Mouse (Mus musculus): ENCODE results near the gene Uba2. TPM values are rescaled to one million over a fixed set of nuclear protein-coding genes. Genes with fewer than 3 reads are reported as not detected.

Uba2 gene
- polyA plus RNA-seq, 1 experiment, result 81.6 TPM

GRCm38 (mm10) chr7:34116601-34117000, 52.8 kb downstream of the Uba2 start:
- no peak for DNase-seq
- Histone ChIP-seq H3K27me3 (ENCODE audit: control insufficient read depth, insufficient read depth, low read length) (no peaks in the 10 kb centered on the region), H3K36me3 (ENCODE audit: control insufficient read depth, insufficient read depth, low read length) (no peaks in the 10 kb centered on the region), H3K4me1 (replicated peaks; ENCODE audit: control insufficient read depth, insufficient read depth, low read length) (no peaks in the 10 kb centered on the region), H3K27ac (ENCODE audit: control insufficient read depth, insufficient read depth, low read length) (no peak overlapping the region), H3K4me3 (ENCODE audit: control insufficient read depth, insufficient read depth, low read length) (no peak overlapping the region)
- 92% methylated on average over 3 of the region's 3 CpGs for WGBS
- TF ChIP-seq POLR2A (IDR thresholded peaks at IDR 0.05; ENCODE audit: control insufficient read depth, extremely low read depth, insufficient read depth, low read length, poor library complexity) (no peak), CTCF (IDR thresholded peaks at IDR 0.05; ENCODE audit: borderline replicate concordance, control insufficient read depth, extremely low read depth, insufficient read depth, low read length, poor library complexity) (no peak)

DNA sequence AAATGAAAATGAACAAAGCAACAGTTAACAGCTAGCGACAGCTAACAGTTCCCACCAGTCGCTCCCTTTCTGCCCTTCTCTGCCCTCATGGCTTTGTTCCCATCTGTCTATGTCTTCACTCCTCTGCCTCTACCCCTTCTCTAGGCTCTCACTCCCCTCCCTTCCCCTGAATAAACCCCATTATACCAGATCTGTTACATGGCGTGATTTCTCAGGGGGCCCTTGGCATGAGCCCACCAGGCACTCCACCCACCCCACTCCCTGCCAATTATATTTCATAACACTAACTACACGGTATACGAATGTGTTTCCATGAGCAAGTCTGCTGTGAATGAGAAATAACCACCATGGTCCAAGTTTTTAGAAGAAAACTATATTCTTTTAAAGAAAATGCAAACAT, 60.2 kb downstream of the Uba2 start:
- TF ChIP-seq POLR2A (IDR thresholded peaks at IDR 0.05; ENCODE audit: control insufficient read depth, extremely low read depth, insufficient read depth, low read length, poor library complexity) (no peak), CTCF (IDR thresholded peaks at IDR 0.05; ENCODE audit: borderline replicate concordance, control insufficient read depth, extremely low read depth, insufficient read depth, low read length, poor library complexity) (no peak)
- 95% methylated on average over 5 of the region's 5 CpGs for WGBS
- Histone ChIP-seq H3K4me3 (ENCODE audit: control insufficient read depth, insufficient read depth, low read length) (no peak overlapping the region), H3K27me3 (ENCODE audit: control insufficient read depth, insufficient read depth, low read length) (no peaks in the 10 kb centered on the region), H3K36me3 (ENCODE audit: control insufficient read depth, insufficient read depth, low read length) (no peaks in the 10 kb centered on the region), H3K27ac (ENCODE audit: control insufficient read depth, insufficient read depth, low read length) (no peak overlapping the region), H3K4me1 (replicated peaks; ENCODE audit: control insufficient read depth, insufficient read depth, low read length) (no peaks in the 10 kb centered on the region)
- no peak for DNase-seq

GRCm38 (mm10) chr7:34101276-34101675, 68.1 kb downstream of the Uba2 start:
- Histone ChIP-seq H3K36me3 (ENCODE audit: control insufficient read depth, insufficient read depth, low read length) (no peaks in the 10 kb centered on the region), H3K4me3 (ENCODE audit: control insufficient read depth, insufficient read depth, low read length) (no peak overlapping the region), H3K4me1 (replicated peaks; ENCODE audit: control insufficient read depth, insufficient read depth, low read length) (no peaks in the 10 kb centered on the region), H3K27ac (ENCODE audit: control insufficient read depth, insufficient read depth, low read length) (no peak overlapping the region), H3K27me3 (ENCODE audit: control insufficient read depth, insufficient read depth, low read length) (no peaks in the 10 kb centered on the region)
- no peak for DNase-seq
- TF ChIP-seq POLR2A (IDR thresholded peaks at IDR 0.05; ENCODE audit: control insufficient read depth, extremely low read depth, insufficient read depth, low read length, poor library complexity) (no peak), CTCF (IDR thresholded peaks at IDR 0.05; ENCODE audit: borderline replicate concordance, control insufficient read depth, extremely low read depth, insufficient read depth, low read length, poor library complexity) (no peak)

GRCm38 (mm10) chr7:34100002-34100401, 69.4 kb downstream of the Uba2 start:
- DNase-seq, result no peak

GRCm38 (mm10) chr7:34094911-34095481, 74.4 kb downstream of the Uba2 start, which contains the start of gene Scgb1b30:
Gene Scgb1b30, plus strand, starts transcription at chr7:34095431.
- TF ChIP-seq POLR2A (IDR thresholded peaks at IDR 0.05; ENCODE audit: control insufficient read depth, extremely low read depth, insufficient read depth, low read length, poor library complexity) (no peak), CTCF (IDR thresholded peaks at IDR 0.05; ENCODE audit: borderline replicate concordance, control insufficient read depth, extremely low read depth, insufficient read depth, low read length, poor library complexity) (no peak)
- Histone ChIP-seq H3K27me3 (ENCODE audit: control insufficient read depth, insufficient read depth, low read length) (no peaks in the 10 kb centered on the region), H3K4me3 (ENCODE audit: control insufficient read depth, insufficient read depth, low read length) (no peak within 1 kb of the TSS), H3K36me3 (ENCODE audit: control insufficient read depth, insufficient read depth, low read length) (no peaks in the 10 kb centered on the region), H3K27ac (ENCODE audit: control insufficient read depth, insufficient read depth, low read length) (no peak within 1 kb of the TSS), H3K4me1 (replicated peaks; ENCODE audit: control insufficient read depth, insufficient read depth, low read length) (no peaks in the 10 kb centered on the region)
- no peak for DNase-seq
- 68% methylated on average over 3 of the region's 3 CpGs for WGBS

More at GRCm38 (mm10) chr7:34100002-34100401, 69.4 kb downstream of the Uba2 start:
- WGBS, result 74% methylated on average over 2 of the region's 2 CpGs
- Histone ChIP-seq H3K27me3 (ENCODE audit: control insufficient read depth, insufficient read depth, low read length) (no peaks in the 10 kb centered on the region), H3K27ac (ENCODE audit: control insufficient read depth, insufficient read depth, low read length) (no peak overlapping the region), H3K4me1 (replicated peaks; ENCODE audit: control insufficient read depth, insufficient read depth, low read length) (no peaks in the 10 kb centered on the region), H3K36me3 (ENCODE audit: control insufficient read depth, insufficient read depth, low read length) (no peaks in the 10 kb centered on the region), H3K4me3 (ENCODE audit: control insufficient read depth, insufficient read depth, low read length) (no peak overlapping the region)
- no peak for TF ChIP-seq CTCF (IDR thresholded peaks at IDR 0.05; ENCODE audit: borderline replicate concordance, control insufficient read depth, extremely low read depth, insufficient read depth, low read length, poor library complexity)
- TF ChIP-seq POLR2A (IDR thresholded peaks at IDR 0.05; ENCODE audit: control insufficient read depth, extremely low read depth, insufficient read depth, low read length, poor library complexity), result no peak

Other genes starting within 250 kb of the Uba2 start
- not detected in 2 replicates for gene Scgb2b26, start 224.6 kb downstream of the Uba2 start, polyA plus RNA-seq (2012; rRNA removed)
- 0.93 TPM in 1 of 2 replicates, not detected in the other for gene Scgb2b27, start 155.7 kb downstream of the Uba2 start, polyA plus RNA-seq (2012; rRNA removed)
- gene Scgb1b27, start 148.1 kb downstream of the Uba2 start, polyA plus RNA-seq (2012; rRNA removed), result not detected in 2 replicates
- gene Scgb1b30, start 74.2 kb downstream of the Uba2 start, polyA plus RNA-seq (2012; rRNA removed), result not detected in 2 replicates
- 5.0 and 5.8 TPM in 2 replicates for gene Wtip, start 36.3 kb downstream of the Uba2 start, polyA plus RNA-seq (2012; rRNA removed)
- gene Pdcd2l, start 27.1 kb upstream of the Uba2 start, polyA plus RNA-seq (2012; rRNA removed), result 39.5 and 40.6 TPM in 2 replicates
- 265 and 304 TPM in 2 replicates for gene Gpi1, start 60.7 kb upstream of the Uba2 start, polyA plus RNA-seq (2012; rRNA removed)
- not detected in 2 replicates for gene Gm6096, start 81.4 kb upstream of the Uba2 start, polyA plus RNA-seq (2012; rRNA removed)
- gene 4931406P16Rik, start 144.0 kb upstream of the Uba2 start, polyA plus RNA-seq (2012; rRNA removed), result 31.9 and 32.2 TPM in 2 replicates
- 90.8 and 92.4 TPM in 2 replicates for gene Lsm14a, start 223.7 kb upstream of the Uba2 start, polyA plus RNA-seq (2012; rRNA removed)

Data from thymus, adult 2 months (tissue).